Mouse (Mus musculus): Measurements from ENCODE around the gene AL731706.2. TPM values are rescaled to one million over a fixed set of nuclear protein-coding genes. Genes with fewer than 3 reads are reported as not detected.
A peak's percentile ranks its signal among the peaks of the same experiment; 100 is the strongest.
"Not testable (repeated sequence)": the region's sequence is repeated elsewhere in the genome, so short reads cannot be mapped to it uniquely, and the experiment has no call there.

The AL731706.2 gene
- 11.7 and 40.9 TPM in 2 replicates for polyA plus RNA-seq (2012; ENCODE audit: insufficient read depth, insufficient read length, missing spikeins)

DNA sequence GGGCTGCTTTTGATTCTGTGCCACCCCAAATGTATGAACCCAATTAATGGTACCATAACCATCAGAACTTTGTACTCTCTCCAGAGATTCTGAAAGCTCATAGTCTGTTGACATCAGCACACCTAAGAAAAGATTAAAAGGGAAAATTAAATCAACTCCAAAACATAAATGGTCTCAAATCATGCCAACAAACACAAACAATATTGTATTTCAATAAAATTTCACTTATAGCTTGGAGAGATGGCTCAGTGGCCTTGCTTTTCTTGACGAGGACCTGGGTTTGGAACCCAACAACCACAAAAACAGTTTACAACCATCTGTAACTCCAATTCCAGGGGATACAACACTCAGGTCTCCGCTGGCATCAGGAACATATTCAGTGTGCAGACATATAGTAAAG lies at the start of gene AL731706.2:
AL731706.2 (minus strand) TSS at position 101 of the 400 bp plus-strand sequence.
- Histone ChIP-seq H3K27ac (replicated peaks; ENCODE audit: low read depth, low read length) (no peak within 1 kb of the TSS), H3K4me1 (ENCODE audit: control insufficient read depth, insufficient read depth, insufficient read length, low read length) (no peaks in the 10 kb centered on the region)

DNA sequence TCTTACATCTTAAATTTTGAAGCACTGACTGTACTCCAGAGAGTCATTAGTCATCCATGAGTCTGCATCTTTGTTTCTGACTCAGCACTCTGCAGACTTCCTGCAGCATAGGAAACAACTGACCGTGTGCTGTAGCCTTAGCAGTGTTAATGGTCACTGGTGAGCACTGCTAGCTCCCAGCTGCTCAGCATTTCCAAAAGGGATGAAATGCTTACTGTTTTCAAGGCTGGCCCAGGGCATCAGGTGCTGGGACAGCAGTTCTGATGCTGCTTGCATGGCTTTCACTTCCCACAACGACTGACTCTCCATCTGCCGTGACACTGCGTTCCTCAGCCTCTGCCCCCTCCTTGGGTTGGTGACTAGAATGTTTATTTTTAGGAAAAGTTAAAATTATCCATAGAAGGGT lies 35.5 kb upstream of the AL731706.2 start:
- H3K4me1 ChIP-seq (ENCODE audit: control insufficient read depth, insufficient read depth, insufficient read length, low read length): peaks cover 3% of the 10 kb centered on the region; the same call in 1 of the 2 replicates
- no peak overlapping the region for H3K4me3 ChIP-seq (ENCODE audit: insufficient read depth, low read depth, low read length)
- H3K27ac ChIP-seq (replicated peaks; ENCODE audit: low read depth, low read length): no peak overlapping the region

More for the DNA sequence above, at the start of gene AL731706.2:
- no peak within 1 kb of the TSS for H3K4me3 ChIP-seq (ENCODE audit: insufficient read depth, low read depth, low read length)

DNA sequence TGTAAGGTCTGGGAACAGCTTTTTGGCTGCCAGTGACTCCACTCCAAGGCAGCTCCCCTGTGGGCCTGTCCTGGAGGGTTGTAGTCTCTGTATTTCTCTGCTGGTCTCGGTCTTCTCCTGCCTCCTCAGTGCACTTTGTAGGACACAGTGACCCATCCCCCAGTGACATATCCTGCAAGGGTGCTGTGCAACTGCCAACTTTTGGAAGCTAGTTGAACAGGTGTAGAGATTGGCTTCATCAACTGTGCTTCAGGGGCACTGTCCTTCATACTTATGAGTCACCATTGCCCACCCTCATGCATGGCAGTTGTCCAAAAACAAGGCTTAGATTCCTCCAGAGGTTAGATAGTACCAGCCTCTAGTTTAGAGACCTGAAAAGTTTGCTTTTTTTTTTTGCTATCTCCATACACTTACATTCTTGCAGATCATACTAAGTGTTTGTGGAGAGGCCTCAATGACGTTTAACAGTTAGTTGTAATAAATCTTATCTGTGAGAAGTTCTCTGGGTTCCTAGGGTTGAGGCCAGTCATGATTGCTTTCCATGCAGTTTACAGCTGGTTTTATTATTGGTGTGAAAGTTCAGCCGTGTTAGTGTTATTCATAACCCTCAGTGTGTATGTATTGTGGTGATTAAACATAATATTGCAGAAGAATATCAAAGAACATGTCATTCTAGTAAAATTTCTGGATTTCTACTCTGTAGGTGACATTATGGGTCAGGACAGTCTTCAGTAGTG lies 34.9 kb upstream of the AL731706.2 start:
- peaks cover 3% of the 10 kb centered on the region; the same call in 1 of the 2 replicates for H3K4me1 ChIP-seq (ENCODE audit: control insufficient read depth, insufficient read depth, insufficient read length, low read length)
- no peak overlapping the region for H3K4me3 ChIP-seq (ENCODE audit: insufficient read depth, low read depth, low read length)
- no peak overlapping the region for H3K27ac ChIP-seq (replicated peaks; ENCODE audit: low read depth, low read length)

DNA sequence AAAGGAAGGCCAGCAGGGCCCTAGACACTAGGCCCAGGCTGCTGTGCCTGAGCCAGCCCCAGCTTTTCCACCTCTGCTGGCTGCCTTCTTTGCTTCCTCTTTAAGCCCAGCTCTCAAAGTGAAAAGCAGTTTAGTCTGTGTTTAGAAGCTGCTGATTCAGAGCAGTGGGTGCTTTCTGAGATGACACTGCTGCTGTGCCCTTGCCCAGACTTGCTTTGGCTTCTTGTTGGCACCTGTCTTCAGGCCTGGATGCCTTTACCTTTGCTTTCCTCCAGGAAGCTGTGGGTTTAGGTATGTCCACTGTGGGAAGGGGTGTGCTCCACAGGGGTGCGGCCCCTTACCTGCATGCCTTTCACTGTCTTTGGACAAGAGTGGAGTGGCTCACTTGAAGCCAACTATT lies 34.0 kb upstream of the AL731706.2 start:
- Histone ChIP-seq H3K4me3 (ENCODE audit: insufficient read depth, low read depth, low read length) (no peak overlapping the region), H3K27ac (replicated peaks; ENCODE audit: low read depth, low read length) (no peak overlapping the region), H3K4me1 (ENCODE audit: control insufficient read depth, insufficient read depth, insufficient read length, low read length) (peaks cover 3% of the 10 kb centered on the region; the same call in 1 of the 2 replicates)

DNA sequence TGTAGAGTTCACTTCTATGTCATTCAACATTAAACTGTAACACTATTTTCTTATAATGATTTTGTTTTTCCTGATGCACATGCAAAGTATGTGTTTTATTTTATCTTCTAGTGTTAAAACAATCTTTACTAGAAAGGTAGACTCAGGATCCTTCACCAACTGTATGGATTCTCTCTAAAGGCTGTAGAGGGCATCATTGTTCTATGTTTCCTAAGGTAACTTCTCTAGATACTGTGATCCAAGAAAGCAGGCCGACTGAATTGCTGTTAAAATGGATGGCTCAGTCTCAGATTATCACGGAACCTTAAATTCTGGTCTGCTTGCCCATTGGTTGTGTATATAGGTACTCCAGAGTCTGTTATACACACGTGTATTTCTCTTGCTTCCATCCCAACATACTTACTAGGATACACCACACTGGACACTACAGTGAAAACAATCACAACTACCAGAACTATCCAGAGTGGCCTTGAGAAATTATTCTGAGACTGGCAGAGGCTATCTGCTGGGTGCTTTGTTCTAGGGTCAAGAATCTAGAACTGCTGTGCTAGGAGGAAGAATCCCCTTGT lies 28.9 kb upstream of the AL731706.2 start:
- H3K4me1 ChIP-seq (ENCODE audit: control insufficient read depth, insufficient read depth, insufficient read length, low read length): no peaks in the 10 kb centered on the region
- no peak overlapping the region for H3K27ac ChIP-seq (replicated peaks; ENCODE audit: low read depth, low read length)
- no peak overlapping the region for H3K4me3 ChIP-seq (ENCODE audit: insufficient read depth, low read depth, low read length)

DNA sequence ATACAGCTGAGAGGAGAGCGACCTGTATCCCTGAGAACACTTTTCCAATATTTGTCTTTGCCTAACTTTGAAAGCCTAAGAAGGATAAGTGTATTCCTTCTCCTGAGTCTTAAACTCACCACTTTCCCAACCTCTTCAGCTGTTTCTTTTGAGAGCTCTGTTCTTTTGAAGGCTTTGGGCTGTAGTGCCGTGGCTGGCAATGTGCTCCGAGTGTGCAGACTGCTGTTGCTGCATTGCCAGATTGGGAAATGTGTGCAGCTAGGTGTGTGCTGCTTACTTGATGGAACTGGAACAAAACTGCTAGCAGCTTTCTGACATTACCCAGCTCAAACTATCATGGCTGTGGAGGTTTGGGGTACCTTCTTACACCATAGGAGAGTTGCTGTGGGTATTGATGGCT lies 27.5 kb upstream of the AL731706.2 start:
- H3K4me1 ChIP-seq (ENCODE audit: control insufficient read depth, insufficient read depth, insufficient read length, low read length): no peaks in the 10 kb centered on the region
- no peak overlapping the region for H3K4me3 ChIP-seq (ENCODE audit: insufficient read depth, low read depth, low read length)
- H3K27ac ChIP-seq (replicated peaks; ENCODE audit: low read depth, low read length): no peak overlapping the region

DNA sequence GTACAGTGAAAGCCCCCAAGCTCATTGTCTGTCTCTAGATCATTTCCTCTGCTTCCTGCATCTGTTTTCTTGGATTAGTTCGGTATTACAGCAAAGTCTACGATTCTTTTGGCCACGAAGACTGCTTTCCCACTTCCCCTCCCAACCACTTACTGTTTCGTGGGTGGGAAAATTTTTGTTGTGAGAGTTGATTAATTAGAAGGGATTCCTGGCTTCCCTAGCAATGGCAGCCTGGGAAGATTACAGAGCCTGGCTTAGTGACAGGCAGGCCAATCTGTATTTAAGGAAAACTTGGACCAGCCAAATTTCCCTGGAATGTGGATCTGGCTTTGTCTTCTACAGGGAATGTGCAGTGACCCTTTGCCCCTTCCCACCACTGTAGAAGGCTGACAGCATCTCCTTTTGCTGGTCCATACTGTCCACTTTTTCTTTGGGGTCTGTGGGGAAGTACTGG lies 26.5 kb upstream of the AL731706.2 start:
- peak overlapping the region; percentile 1 for H3K27ac ChIP-seq (replicated peaks; ENCODE audit: low read depth, low read length)
- H3K4me1 ChIP-seq (ENCODE audit: control insufficient read depth, insufficient read depth, insufficient read length, low read length): no peaks in the 10 kb centered on the region

DNA sequence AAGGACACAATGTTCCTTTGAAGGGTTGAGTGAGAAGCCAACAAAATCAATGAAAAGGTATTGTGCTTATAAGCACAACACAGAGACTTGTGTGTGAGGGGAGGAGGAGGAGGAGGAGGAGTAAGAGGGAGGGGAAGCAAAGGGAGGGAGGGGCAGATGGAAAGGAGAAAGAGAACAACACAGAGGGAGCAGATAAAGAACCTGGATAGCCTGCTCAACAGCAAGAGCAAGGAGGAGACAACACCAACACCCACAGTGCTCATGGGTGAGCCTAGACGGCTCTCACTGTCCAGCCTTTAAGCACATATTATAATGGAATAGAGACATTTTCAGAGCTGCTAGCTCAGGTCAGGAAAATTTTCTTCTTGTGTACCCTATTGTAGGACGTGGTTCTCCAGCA lies 23.8 kb upstream of the AL731706.2 start:
- no peak overlapping the region for H3K4me3 ChIP-seq (ENCODE audit: insufficient read depth, low read depth, low read length)
- H3K4me1 ChIP-seq (ENCODE audit: control insufficient read depth, insufficient read depth, insufficient read length, low read length): no peaks in the 10 kb centered on the region

More for the DNA sequence above, 26.5 kb upstream of the AL731706.2 start:
- no peak overlapping the region for H3K4me3 ChIP-seq (ENCODE audit: insufficient read depth, low read depth, low read length)

DNA sequence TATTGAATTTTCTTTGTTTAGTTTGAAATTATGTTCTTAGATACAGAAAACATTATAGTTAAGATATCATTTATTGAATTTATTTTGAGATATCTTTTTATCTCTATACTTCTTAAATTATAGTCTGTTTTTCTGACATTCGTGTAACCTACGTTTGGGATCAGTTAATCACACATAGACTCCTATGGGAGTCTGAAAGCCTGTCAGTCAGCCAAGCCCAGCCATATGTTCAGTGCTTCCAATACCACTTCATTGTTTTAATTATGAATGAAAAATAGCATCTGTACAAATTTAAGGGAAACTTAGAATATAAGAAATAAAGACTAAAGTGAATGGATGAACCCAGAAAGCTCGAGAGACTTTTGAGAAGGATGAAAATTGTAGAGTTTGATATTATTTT lies 23.1 kb upstream of the AL731706.2 start:
- H3K27ac ChIP-seq (replicated peaks; ENCODE audit: low read depth, low read length): no peak overlapping the region
- no peaks in the 10 kb centered on the region for H3K4me1 ChIP-seq (ENCODE audit: control insufficient read depth, insufficient read depth, insufficient read length, low read length)
- no peak overlapping the region for H3K4me3 ChIP-seq (ENCODE audit: insufficient read depth, low read depth, low read length)

More for the DNA sequence above, 23.8 kb upstream of the AL731706.2 start:
- H3K27ac ChIP-seq (replicated peaks; ENCODE audit: low read depth, low read length): no peak overlapping the region

DNA sequence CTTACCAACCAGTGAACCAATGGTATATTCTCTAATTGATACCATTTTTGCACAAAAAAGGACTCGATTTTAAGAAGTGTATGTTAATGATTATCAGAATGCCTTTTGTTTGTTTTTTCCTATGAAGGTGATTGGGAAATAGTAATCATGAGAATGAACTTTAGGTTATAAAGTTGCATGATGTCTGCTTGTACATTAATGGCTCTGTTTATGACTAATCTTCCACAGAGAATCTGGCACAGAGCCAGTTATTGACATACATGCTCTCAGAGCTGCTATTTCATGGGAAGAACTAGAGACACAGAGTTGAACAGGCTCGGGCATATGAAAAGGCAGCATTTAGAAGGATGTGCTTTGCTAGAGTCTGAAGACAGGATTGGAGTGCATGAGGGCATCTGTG lies 10.7 kb upstream of the AL731706.2 start:
- no peak overlapping the region for H3K27ac ChIP-seq (replicated peaks; ENCODE audit: low read depth, low read length)
- no peaks in the 10 kb centered on the region; the same call in 1 of the 2 replicates for H3K4me1 ChIP-seq (ENCODE audit: control insufficient read depth, insufficient read depth, insufficient read length, low read length)
- no peak overlapping the region for H3K4me3 ChIP-seq (ENCODE audit: insufficient read depth, low read depth, low read length)

DNA sequence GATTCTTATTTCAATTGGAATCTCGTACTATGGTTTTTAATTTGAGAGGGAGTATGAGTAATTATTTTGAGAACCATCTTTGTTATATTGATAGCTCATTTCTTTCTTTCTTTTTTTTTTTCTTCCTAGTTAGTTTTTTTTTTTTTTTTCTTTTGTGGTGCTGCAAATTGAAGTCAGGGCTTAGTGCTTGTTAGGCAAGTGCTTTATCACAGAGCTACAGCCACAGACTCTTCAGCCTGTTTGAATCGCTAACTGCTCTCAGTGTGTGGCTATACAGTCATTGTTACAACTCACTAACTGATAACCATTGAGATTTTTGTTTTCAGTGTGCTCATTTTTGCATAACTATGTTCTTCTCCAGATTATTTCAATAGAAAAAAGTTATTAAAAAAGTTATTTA lies 9.0 kb upstream of the AL731706.2 start:
- Histone ChIP-seq H3K4me1 (ENCODE audit: control insufficient read depth, insufficient read depth, insufficient read length, low read length) (no peaks in the 10 kb centered on the region; the same call in 1 of the 2 replicates), H3K27ac (replicated peaks; ENCODE audit: low read depth, low read length) (no peak overlapping the region), H3K4me3 (ENCODE audit: insufficient read depth, low read depth, low read length) (no peak overlapping the region)

DNA sequence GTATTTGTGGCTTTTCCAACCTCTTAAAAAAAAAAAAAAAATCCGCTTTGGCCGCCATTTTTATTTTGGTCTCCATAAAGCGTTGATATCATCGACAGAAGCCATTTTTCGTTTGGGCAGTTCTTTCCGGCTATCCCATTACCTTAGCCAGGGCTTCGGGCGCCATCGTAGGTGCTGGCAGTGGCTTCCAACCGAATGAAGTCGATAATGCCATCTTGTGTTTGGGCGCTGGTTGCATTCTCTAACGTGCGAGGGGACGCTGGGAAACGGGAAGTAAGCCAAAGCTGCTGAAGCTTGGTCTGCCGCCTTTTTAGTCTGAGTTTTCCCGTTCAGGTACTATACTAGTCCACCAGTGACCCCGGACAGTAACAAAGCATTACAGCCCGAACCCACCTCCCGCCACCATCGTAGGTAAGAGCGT lies 6.5 kb upstream of the AL731706.2 start:
- peak overlapping the region; percentile 87 for H3K27ac ChIP-seq (replicated peaks; ENCODE audit: low read depth, low read length)
- H3K4me3 ChIP-seq (ENCODE audit: insufficient read depth, low read depth, low read length): peak overlapping the region; percentile 89

DNA sequence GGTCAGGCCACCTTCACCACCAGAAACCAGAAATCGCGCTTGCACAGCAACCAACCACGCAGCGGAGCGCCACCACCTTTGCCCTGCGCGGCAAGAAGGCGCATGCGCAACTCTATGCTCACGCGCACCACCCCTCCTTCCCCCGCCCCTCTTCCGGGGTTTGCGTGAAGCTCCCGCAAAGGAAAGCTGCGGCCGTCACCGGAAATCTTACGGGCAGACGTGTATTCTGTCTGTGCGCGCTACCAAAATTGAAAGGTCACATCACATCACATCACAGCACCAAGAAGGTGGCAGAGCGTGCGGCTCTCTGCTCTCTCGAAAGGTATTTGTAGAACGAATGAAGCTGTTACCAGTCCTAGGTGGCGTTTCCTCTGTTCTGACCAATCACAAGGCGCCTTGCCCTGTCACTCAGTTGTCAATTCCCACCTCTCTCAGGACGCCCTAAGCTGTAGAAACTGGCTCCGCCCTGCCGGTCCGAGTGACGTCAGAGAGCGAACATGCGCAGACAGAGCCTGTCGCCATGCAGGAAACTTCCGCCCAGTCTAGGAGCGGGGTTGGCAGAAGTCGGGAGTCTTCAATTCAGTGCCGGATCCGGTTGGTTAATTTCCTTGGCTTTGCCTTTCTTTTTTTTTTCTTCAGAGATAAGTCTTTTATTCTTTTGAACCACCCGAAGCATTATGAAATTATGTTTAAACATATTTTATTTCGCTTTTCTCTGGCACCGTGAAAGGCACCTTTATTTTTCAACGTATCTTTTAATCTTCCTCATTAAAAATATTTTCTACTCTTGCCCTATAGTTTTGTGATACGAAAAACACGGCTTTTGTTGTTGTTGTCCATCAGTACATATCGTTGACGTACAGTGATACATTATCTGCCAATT lies 5.8 kb upstream of the AL731706.2 start, which contains the start of the genes Slx4ip, AL731706.1 and Mkks:
Slx4ip (plus strand) TSS at position 151 of the 883 bp plus-strand sequence.
AL731706.1 (minus strand) TSS at position 322 of the 883 bp plus-strand sequence.
Mkks (minus strand) TSS at position 322 of the 883 bp plus-strand sequence.
- Histone ChIP-seq H3K4me1 (ENCODE audit: control insufficient read depth, insufficient read depth, insufficient read length, low read length) (no peaks in the 10 kb centered on the region), H3K4me3 (ENCODE audit: insufficient read depth, low read depth, low read length) (peak within 1 kb of the TSS; percentile 89), H3K27ac (replicated peaks; ENCODE audit: low read depth, low read length) (peak within 1 kb of the TSS; percentile 99)

More for the DNA sequence above, 6.5 kb upstream of the AL731706.2 start:
- no peaks in the 10 kb centered on the region for H3K4me1 ChIP-seq (ENCODE audit: control insufficient read depth, insufficient read depth, insufficient read length, low read length)

DNA sequence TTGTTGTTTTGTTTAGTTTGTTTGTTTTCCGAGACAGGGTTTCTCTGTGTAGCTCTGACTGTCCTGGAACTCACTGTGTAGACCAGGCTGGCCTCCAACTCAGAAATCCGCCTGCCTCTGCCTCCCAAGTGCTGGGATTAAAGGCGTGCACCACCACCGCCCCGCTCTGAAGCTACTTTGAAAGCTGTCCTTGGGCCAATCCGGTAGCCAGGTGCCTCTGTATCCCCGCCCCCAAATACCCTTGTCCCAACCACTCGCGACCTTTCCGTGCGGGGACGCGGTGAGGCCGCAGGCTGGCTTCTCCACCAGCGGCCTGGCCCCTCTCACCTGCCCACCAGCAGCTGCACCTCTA lies 5.2 kb upstream of the AL731706.2 start:
- H3K4me3 ChIP-seq (ENCODE audit: insufficient read depth, low read depth, low read length): peak overlapping the region; percentile 89

DNA sequence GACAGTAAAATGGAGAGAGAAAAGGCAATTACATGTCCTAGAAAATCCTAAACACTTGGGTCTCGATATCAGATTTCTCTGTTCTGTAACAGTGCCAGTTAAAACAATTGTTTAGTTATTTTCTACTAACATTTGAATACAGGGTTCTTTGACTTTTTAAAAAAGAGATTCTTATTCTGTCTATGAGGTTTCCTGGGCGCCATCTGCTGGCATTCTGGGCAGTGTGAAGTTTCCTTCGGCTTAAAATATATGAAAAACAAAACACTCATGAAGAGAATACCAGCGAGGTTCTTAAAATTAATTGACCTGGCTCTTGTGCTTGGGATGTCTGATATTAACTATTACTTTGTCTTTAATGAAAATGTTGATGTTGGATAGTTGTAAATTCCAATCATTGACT lies 1.4 kb upstream of the AL731706.2 start:
- no peaks in the 10 kb centered on the region for H3K4me1 ChIP-seq (ENCODE audit: control insufficient read depth, insufficient read depth, insufficient read length, low read length)

More for the DNA sequence above, 5.2 kb upstream of the AL731706.2 start:
- H3K27ac ChIP-seq (replicated peaks; ENCODE audit: low read depth, low read length): peak overlapping the region; percentile 99
- not testable (repeated sequence) for H3K4me1 ChIP-seq (ENCODE audit: control insufficient read depth, insufficient read depth, insufficient read length, low read length)

More for the DNA sequence above, 1.4 kb upstream of the AL731706.2 start:
- H3K27ac ChIP-seq (replicated peaks; ENCODE audit: low read depth, low read length): no peak overlapping the region
- no peak overlapping the region for H3K4me3 ChIP-seq (ENCODE audit: insufficient read depth, low read depth, low read length)
